Mouse (Mus musculus) liver, embryonic 13.5 days (tissue): ENCODE results near the gene Atp6v1c2. TPM values are rescaled to one million over a fixed set of nuclear protein-coding genes. Genes with fewer than 3 reads are reported as not detected.

ENCODE experiments used
- ATAC-seq: fragments of 200-750 bp; cut with Nextera tagmentation; 2 replicates; pipeline ENCODE4 v1.8.0; 2017; ENCODE audit warnings: low read depth, mild to moderate bottlenecking, moderate number of reproducible peaks, moderate library complexity
- DNase-seq: peaks from one replicate; pipeline ENCODE4 v3.0.0; 2022
- H3K27ac ChIP-seq: fragments of 300-500 bp; sonication (generic); 2 replicates; pipeline ENCODE4 v1.5.1; 2015; ENCODE audit warnings: moderate library complexity, mild to moderate bottlenecking, inconsistent platforms
- H3K27me3 ChIP-seq: fragments of 300-500 bp; sonication (generic); 2 replicates; pipeline ENCODE4 v1.6.1; 2015; ENCODE audit warnings: mild to moderate bottlenecking, inconsistent platforms
- H3K36me3 ChIP-seq: fragments of 300-500 bp; sonication (generic); 2 replicates; pipeline ENCODE4 v1.6.1; 2015; ENCODE audit warnings: mild to moderate bottlenecking, inconsistent platforms
- H3K4me1 ChIP-seq: fragments of 300-500 bp; sonication (generic); replicated peaks from 2 replicates; pipeline ENCODE4 v1.6.1; 2015; ENCODE audit warnings: inconsistent platforms
- H3K4me2 ChIP-seq: fragments of 300-500 bp; sonication (generic); 2 replicates; pipeline ENCODE4 v1.6.1; 2015; ENCODE audit warnings: inconsistent platforms, mild to moderate bottlenecking, moderate library complexity
- H3K4me3 ChIP-seq: fragments of 300-500 bp; sonication (generic); replicated peaks from 2 replicates; pipeline ENCODE4 v1.5.1; 2015; ENCODE audit warnings: mild to moderate bottlenecking, inconsistent platforms
- H3K9ac ChIP-seq: fragments of 300-500 bp; sonication (generic); 2 replicates; pipeline ENCODE4 v1.6.1; 2015; ENCODE audit warnings: mild to moderate bottlenecking, inconsistent platforms
- H3K9me3 ChIP-seq: fragments of 300-500 bp; sonication (generic); replicated peaks from 2 replicates; pipeline ENCODE4 v1.6.1; 2016; ENCODE audit warnings: inconsistent platforms
- WGBS: fragments of 180-500 bp; shearing (Covaris S2); methylation state at CpG from one replicate; pipeline ENCODE4 v1.1.7; 2015; ENCODE audit not compliant: insufficient replicate concordance; 5-methylcytosine and 5-hydroxymethylcytosine counted together
- polyA plus RNA-seq: library from polyadenylated mRNA; unstranded; fragments of >200 nt; fragmentation: Nextera tagmentation; extraction: Ambion mirVana; gene quantifications from 2 replicates; pipeline ENCODE4 v1.2.1, GENCODE M21; 2015

The Atp6v1c2 gene
- polyA plus RNA-seq, 1 experiment from 2014 or later, result not detected

DNA sequence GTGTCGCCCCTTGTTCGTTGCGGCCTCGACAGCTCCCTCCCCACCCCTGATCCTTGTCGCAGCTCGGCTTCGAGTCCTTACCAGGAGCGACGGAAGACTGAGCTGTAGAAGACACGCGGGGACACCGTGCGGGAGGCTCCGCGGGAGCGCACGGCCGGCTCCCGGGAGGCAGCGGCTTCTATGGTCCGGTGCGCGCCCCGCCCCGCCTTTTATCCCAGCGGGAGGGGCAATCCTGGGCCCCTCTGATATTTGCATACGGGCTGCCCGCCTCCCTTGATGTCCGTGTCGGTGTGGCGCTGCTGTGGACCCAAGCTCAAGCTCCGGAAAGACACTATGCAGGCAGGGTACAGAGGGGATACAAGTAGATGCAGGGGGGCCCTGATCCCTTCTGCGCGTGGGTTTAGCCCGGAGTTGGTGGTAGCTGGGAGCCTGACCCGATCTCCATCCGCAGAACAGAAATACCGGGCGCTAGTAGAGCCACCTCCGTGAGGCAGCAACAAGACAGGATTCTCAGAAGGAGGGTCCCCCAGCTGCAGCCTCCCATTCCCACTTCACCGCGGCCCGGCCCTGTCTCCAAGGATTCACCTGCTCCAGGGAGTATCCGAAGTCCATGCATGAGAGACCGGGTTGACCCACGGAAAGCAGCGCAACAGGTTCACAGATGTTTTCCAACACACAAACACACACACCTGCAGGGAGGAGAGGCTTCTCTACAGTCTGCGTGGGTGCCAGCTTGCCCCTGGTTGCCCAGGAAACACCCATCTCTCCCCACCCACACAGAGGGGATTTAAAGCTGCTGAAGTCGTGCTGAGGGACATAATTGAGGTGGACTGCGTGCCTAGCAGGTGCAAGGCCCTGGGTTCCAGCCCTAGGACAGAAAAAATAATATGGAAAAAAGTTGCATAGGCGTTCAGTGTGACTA lies 4.3 kb downstream of the Atp6v1c2 start:
- no peak overlapping the region for H3K9ac ChIP-seq
- H3K36me3 ChIP-seq, result no peaks in the 10 kb centered on the region
- DNase-seq (no peak), ATAC-seq (no peak)
- H3K27ac ChIP-seq, result no peak overlapping the region
- peak overlapping the region; percentile 47 for H3K4me3 ChIP-seq
- no peaks in the 10 kb centered on the region for H3K9me3 ChIP-seq
- WGBS, result 5% methylated on average over 51 of the region's 51 CpGs
- peaks cover 55% of the 10 kb centered on the region for H3K27me3 ChIP-seq
- H3K4me2 ChIP-seq, result peak overlapping the region; percentile 62
- peaks cover 9% of the 10 kb centered on the region; the same call in 1 of the 2 replicates for H3K4me1 ChIP-seq

GRCm38 (mm10) chr12:17318453-17318852 lies 10.7 kb downstream of the Atp6v1c2 start:
- no peak overlapping the region for H3K4me3 ChIP-seq
- no peaks in the 10 kb centered on the region for H3K4me1 ChIP-seq
- WGBS, result 65% methylated on average over 3 of the region's 3 CpGs
- H3K9me3 ChIP-seq, result no peaks in the 10 kb centered on the region
- H3K36me3 ChIP-seq, result no peaks in the 10 kb centered on the region
- ATAC-seq (no peak), DNase-seq (no peak)
- H3K4me2 ChIP-seq, result no peak overlapping the region
- peaks cover 12% of the 10 kb centered on the region for H3K27me3 ChIP-seq
- no peak overlapping the region for H3K9ac ChIP-seq
- no peak overlapping the region for H3K27ac ChIP-seq

- Histone ChIP-seq H3K4me1 (no peaks in the 10 kb centered on the region), H3K27ac (no peak overlapping the region), H3K27me3 (peaks cover 7% of the 10 kb centered on the region), H3K4me3 (no peak overlapping the region), H3K4me2 (no peak overlapping the region), H3K9me3 (no peaks in the 10 kb centered on the region), H3K9ac (no peak overlapping the region), H3K36me3 (no peaks in the 10 kb centered on the region)
- DNase-seq (no peak), ATAC-seq (no peak)
- 56% methylated on average over 4 of the region's 4 CpGs for WGBS
These were observed 11.2 kb downstream of the Atp6v1c2 start for GRCm38 (mm10) chr12:17317970-17318369.

- H3K9ac ChIP-seq, result no peak overlapping the region
- H3K4me3 ChIP-seq, result no peak overlapping the region
- DNase-seq (no peak), ATAC-seq (no peak)
- no peaks in the 10 kb centered on the region for H3K36me3 ChIP-seq
- 80% methylated on average over 5 of the region's 5 CpGs for WGBS
- no peak overlapping the region for H3K27ac ChIP-seq
- no peaks in the 10 kb centered on the region for H3K27me3 ChIP-seq
- H3K9me3 ChIP-seq, result no peaks in the 10 kb centered on the region
- H3K4me2 ChIP-seq, result no peak overlapping the region
- no peaks in the 10 kb centered on the region for H3K4me1 ChIP-seq
These were observed 13.1 kb downstream of the Atp6v1c2 start for GRCm38 (mm10) chr12:17316096-17316495.

DNA sequence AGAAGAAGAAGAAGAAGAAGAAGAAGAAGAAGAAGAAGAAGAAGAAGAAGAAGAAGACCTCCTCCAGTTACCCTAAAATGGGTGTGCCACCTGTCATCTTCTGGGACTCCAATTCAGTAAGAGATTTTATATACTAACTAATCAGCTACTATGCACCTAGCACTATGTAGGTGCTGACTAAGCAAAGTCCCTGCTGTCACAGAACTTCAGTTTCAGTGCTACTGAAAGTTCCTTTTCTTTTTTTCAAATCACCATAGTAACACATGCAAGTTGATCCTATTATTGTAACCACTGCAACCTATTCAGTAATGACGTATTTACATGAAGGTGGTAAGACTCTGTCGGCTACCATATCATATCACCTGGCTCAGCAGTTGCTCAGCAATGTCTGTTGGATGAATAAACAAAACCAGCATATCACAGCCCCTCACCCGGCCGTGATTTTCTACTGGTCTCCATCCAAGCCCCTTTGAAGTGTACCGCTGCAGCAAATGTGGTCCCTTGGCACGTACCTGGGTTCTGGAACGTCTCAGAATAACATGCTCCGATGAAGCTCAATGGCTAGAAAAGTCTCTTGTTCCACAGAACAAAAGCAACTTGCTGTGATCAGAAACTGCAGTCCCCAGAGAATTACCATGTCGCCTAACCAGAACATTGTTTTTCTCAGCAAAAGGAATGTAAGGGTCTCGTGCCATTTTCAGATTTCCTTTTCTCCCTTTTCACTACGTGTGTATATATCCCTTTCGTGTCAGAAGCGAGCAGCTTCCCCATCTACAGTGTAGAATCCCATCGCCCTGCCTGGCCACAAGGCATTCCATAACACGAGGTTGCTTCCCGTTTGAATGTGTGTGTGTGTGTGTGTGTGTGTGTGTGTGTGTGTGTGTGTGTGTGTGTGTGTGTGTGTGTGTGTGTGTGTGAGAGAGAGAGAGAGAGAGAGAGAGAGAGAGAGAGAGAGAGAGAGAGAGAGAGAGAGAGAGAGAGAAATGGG lies 18.0 kb downstream of the Atp6v1c2 start:
- Histone ChIP-seq H3K9me3 (no peaks in the 10 kb centered on the region), H3K4me2 (no peak overlapping the region), H3K27ac (no peak overlapping the region), H3K9ac (no peak overlapping the region), H3K4me3 (no peak overlapping the region), H3K4me1 (no peaks in the 10 kb centered on the region), H3K36me3 (no peaks in the 10 kb centered on the region), H3K27me3 (no peaks in the 10 kb centered on the region)
- 56% methylated on average over 16 of the region's 16 CpGs for WGBS
- ATAC-seq (no peak), DNase-seq (no peak)

DNA sequence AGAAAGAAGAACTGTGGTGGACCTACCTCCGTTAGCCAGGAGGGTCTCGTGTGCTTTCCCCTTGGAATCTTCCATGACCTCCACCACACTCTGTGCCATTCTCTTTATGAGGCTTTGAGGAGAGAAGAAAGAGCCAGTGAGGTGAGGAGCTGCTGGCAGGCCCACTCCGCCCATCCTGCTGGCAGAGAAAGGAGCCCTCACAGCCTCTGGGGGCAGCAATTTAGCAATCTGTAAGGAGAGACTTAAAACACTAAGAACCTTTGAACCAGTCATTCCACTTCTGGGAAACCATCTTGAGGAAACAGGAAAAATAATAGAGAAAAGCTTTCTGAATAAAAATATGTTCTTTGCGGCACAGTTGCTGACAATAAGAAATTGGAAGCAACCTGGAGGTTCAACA lies 20.9 kb downstream of the Atp6v1c2 start:
- no peak overlapping the region for H3K27ac ChIP-seq
- ATAC-seq (no peak), DNase-seq (no peak)
- no peaks in the 10 kb centered on the region for H3K4me1 ChIP-seq
- H3K4me3 ChIP-seq, result no peak overlapping the region
- no peak overlapping the region for H3K9ac ChIP-seq
- no peaks in the 10 kb centered on the region for H3K27me3 ChIP-seq
- no peaks in the 10 kb centered on the region for H3K36me3 ChIP-seq
- H3K4me2 ChIP-seq, result no peak overlapping the region
- WGBS, result 33% methylated on average over 4 of the region's 4 CpGs
- no peaks in the 10 kb centered on the region for H3K9me3 ChIP-seq

- H3K36me3 ChIP-seq, result no peaks in the 10 kb centered on the region
- 70% methylated on average over 7 of the region's 7 CpGs for WGBS
- ATAC-seq, result no peak
- DNase-seq, result no peak
- no peak overlapping the region for H3K27ac ChIP-seq
- H3K4me3 ChIP-seq, result no peak overlapping the region
- no peak overlapping the region for H3K9ac ChIP-seq
- H3K4me2 ChIP-seq, result no peak overlapping the region
- no peaks in the 10 kb centered on the region for H3K9me3 ChIP-seq
- H3K4me1 ChIP-seq, result no peaks in the 10 kb centered on the region
- H3K27me3 ChIP-seq, result no peaks in the 10 kb centered on the region
These were observed 23.7 kb downstream of the Atp6v1c2 start for GRCm38 (mm10) chr12:17305445-17305844.

DNA sequence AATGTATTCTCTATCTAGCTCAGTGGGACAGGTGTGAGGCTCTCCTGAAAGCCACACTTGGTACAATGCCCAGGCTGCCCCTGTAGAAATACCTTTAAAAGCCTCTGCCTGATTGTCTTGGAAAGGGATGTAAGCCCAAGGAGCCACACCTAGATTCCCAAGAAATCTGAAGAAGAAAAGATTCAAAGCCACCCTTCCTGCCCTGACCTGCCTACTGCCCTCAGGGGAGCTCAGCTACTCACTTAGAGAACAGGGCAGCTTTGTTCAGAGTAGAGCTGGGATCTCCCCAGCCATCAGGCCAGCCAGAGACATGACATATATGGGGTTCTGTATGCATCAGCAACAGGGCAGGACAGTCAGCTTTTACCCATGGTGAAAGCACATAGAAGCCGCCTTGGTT lies 29.3 kb downstream of the Atp6v1c2 start:
- Histone ChIP-seq H3K4me3 (no peak overlapping the region), H3K9me3 (no peaks in the 10 kb centered on the region), H3K4me2 (no peak overlapping the region), H3K27me3 (no peaks in the 10 kb centered on the region), H3K27ac (no peak overlapping the region), H3K4me1 (no peaks in the 10 kb centered on the region), H3K9ac (no peak overlapping the region), H3K36me3 (no peaks in the 10 kb centered on the region)
- no peak for ATAC-seq
- no peak for DNase-seq
- WGBS, result 88% methylated on average over 1 of the region's 1 CpGs

- Histone ChIP-seq H3K27me3 (no peaks in the 10 kb centered on the region), H3K27ac (no peak overlapping the region), H3K4me2 (no peak overlapping the region), H3K9ac (no peak overlapping the region), H3K9me3 (no peaks in the 10 kb centered on the region), H3K36me3 (no peaks in the 10 kb centered on the region), H3K4me1 (no peaks in the 10 kb centered on the region), H3K4me3 (no peak overlapping the region)
- no peak for DNase-seq
- no peak for ATAC-seq
- 33% methylated on average over 2 of the region's 2 CpGs for WGBS
These were observed 32.3 kb downstream of the Atp6v1c2 start for GRCm38 (mm10) chr12:17296899-17297298.

- H3K27me3 ChIP-seq, result no peaks in the 10 kb centered on the region
- H3K36me3 ChIP-seq, result peaks cover 6% of the 10 kb centered on the region; the same call in 1 of the 2 replicates
- H3K9me3 ChIP-seq, result no peaks in the 10 kb centered on the region
- no peak for ATAC-seq
- H3K4me2 ChIP-seq, result no peak overlapping the region
- H3K4me1 ChIP-seq, result no peaks in the 10 kb centered on the region
- 52% methylated on average over 4 of the region's 4 CpGs for WGBS
- DNase-seq, result no peak
- H3K27ac ChIP-seq, result no peak overlapping the region
- no peak overlapping the region for H3K9ac ChIP-seq
- no peak overlapping the region for H3K4me3 ChIP-seq
These were observed 38.6 kb downstream of the Atp6v1c2 start for GRCm38 (mm10) chr12:17290569-17290968.

- Histone ChIP-seq H3K4me1 (no peaks in the 10 kb centered on the region), H3K27ac (no peak overlapping the region), H3K4me2 (no peak overlapping the region), H3K27me3 (no peaks in the 10 kb centered on the region), H3K36me3 (peaks cover 9% of the 10 kb centered on the region), H3K9me3 (no peaks in the 10 kb centered on the region), H3K9ac (no peak overlapping the region), H3K4me3 (no peak overlapping the region)
- 50% methylated on average over 2 of the region's 2 CpGs for WGBS
- DNase-seq (no peak), ATAC-seq (no peak)
These were observed 39.2 kb downstream of the Atp6v1c2 start for GRCm38 (mm10) chr12:17289913-17290312.
